Mouse (Mus musculus) intestine, embryonic 15.5 days (tissue): ENCODE data around the gene Tbx2. TPM values are rescaled to one million over a fixed set of nuclear protein-coding genes. Genes with fewer than 3 reads are reported as not detected.

ENCODE experiments used
- ATAC-seq: fragments of 200-750 bp; cut with Nextera tagmentation; 2 replicates; pipeline ENCODE4 v1.8.0; 2017; ENCODE audit warnings: moderate TSS enrichment, moderate library complexity
- H3K27ac ChIP-seq: fragments of 300-500 bp; sonication (generic); 2 replicates; pipeline ENCODE4 v1.5.1; 2015; ENCODE audit warnings: mild to moderate bottlenecking, inconsistent platforms
- H3K27me3 ChIP-seq: fragments of 300-500 bp; sonication (generic); replicated peaks from 2 replicates; pipeline ENCODE4 v1.6.1; 2015; ENCODE audit warnings: inconsistent platforms
- H3K36me3 ChIP-seq: fragments of 300-500 bp; sonication (generic); 2 replicates; pipeline ENCODE4 v1.6.1; 2015; ENCODE audit warnings: inconsistent platforms
- H3K4me1 ChIP-seq: fragments of 300-500 bp; sonication (generic); replicated peaks from 2 replicates; pipeline ENCODE4 v1.6.1; 2015; ENCODE audit warnings: inconsistent platforms
- H3K4me2 ChIP-seq: fragments of 300-500 bp; sonication (generic); replicated peaks from 2 replicates; pipeline ENCODE4 v1.6.1; 2015; ENCODE audit warnings: mild to moderate bottlenecking, inconsistent platforms
- H3K4me3 ChIP-seq: fragments of 300-500 bp; sonication (generic); replicated peaks from 2 replicates; pipeline ENCODE4 v1.5.1; 2015; ENCODE audit warnings: inconsistent platforms
- H3K9ac ChIP-seq: fragments of 300-500 bp; sonication (generic); 2 replicates; pipeline ENCODE4 v1.6.1; 2015; ENCODE audit warnings: inconsistent platforms
- H3K9me3 ChIP-seq: fragments of 300-500 bp; sonication (generic); 2 replicates; pipeline ENCODE4 v1.6.1; 2016; ENCODE audit warnings: inconsistent platforms
- WGBS: fragments of 180-500 bp; shearing (Covaris S2); methylation state at CpG from one replicate; pipeline ENCODE4 v1.1.7; 2015; 5-methylcytosine and 5-hydroxymethylcytosine counted together
- polyA plus RNA-seq: library from polyadenylated mRNA; unstranded; fragments of >200 nt; fragmentation: Nextera tagmentation; extraction: Ambion mirVana; gene quantifications from 2 replicates; pipeline ENCODE4 v1.2.1, GENCODE M21; 2015

Gene Tbx2
- polyA plus RNA-seq, 1 experiment from 2014 or later, result 5.6 TPM

- Histone ChIP-seq H3K4me2 (peak overlapping the region; percentile 94), H3K4me1 (peaks cover 29% of the 10 kb centered on the region), H3K9ac (peak overlapping the region; percentile 46), H3K27ac (no peak overlapping the region), H3K36me3 (no peaks in the 10 kb centered on the region), H3K9me3 (no peaks in the 10 kb centered on the region), H3K27me3 (peaks cover 90% of the 10 kb centered on the region), H3K4me3 (peak overlapping the region; percentile 59)
- no peak for ATAC-seq
- 19% methylated on average over 32 of the region's 32 CpGs for WGBS
These were observed 4.4 kb downstream of the Tbx2 start for GRCm38 (mm10) chr11:85836523-85837290.

- no peaks in the 10 kb centered on the region for H3K36me3 ChIP-seq
- peak overlapping the region; percentile 46 for H3K9ac ChIP-seq
- 14% methylated on average over 18 of the region's 18 CpGs for WGBS
- H3K9me3 ChIP-seq, result no peaks in the 10 kb centered on the region
- peaks cover 87% of the 10 kb centered on the region for H3K27me3 ChIP-seq
- no peak overlapping the region for H3K27ac ChIP-seq
- peak overlapping the region; percentile 94 for H3K4me2 ChIP-seq
- H3K4me1 ChIP-seq, result peaks cover 28% of the 10 kb centered on the region
- ATAC-seq, result no peak
- H3K4me3 ChIP-seq, result peak overlapping the region; percentile 59
These were observed 4.9 kb downstream of the Tbx2 start for GRCm38 (mm10) chr11:85837291-85837647.

- Histone ChIP-seq H3K36me3 (no peaks in the 10 kb centered on the region), H3K27ac (peak overlapping the region; percentile 34; the same call in 1 of the 2 replicates), H3K4me3 (peak overlapping the region; percentile 59), H3K27me3 (peaks cover 86% of the 10 kb centered on the region), H3K9me3 (no peaks in the 10 kb centered on the region), H3K4me1 (peaks cover 27% of the 10 kb centered on the region), H3K4me2 (peak overlapping the region; percentile 94), H3K9ac (peak overlapping the region; percentile 46)
- 7% methylated on average over 63 of the region's 67 CpGs for WGBS
- ATAC-seq, result no peak
These were observed 5.5 kb downstream of the Tbx2 start for GRCm38 (mm10) chr11:85837648-85838423.

- 37% methylated on average over 18 of the region's 20 CpGs for WGBS
- H3K27ac ChIP-seq, result 0 out of 2 replicates have a peak overlapping the region, but pooled peaks have one; percentile 34
- peaks cover 32% of the 10 kb centered on the region for H3K4me1 ChIP-seq
- H3K4me3 ChIP-seq, result peak overlapping the region; percentile 59
- peak overlapping the region; percentile 94 for H3K4me2 ChIP-seq
- ATAC-seq, result no peak
- no peaks in the 10 kb centered on the region for H3K36me3 ChIP-seq
- H3K9me3 ChIP-seq, result no peaks in the 10 kb centered on the region
- H3K9ac ChIP-seq, result peak overlapping the region; percentile 46
- H3K27me3 ChIP-seq, result peaks cover 84% of the 10 kb centered on the region
These were observed 6.3 kb downstream of the Tbx2 start for GRCm38 (mm10) chr11:85838424-85839257.

- 0 out of 2 replicates have a peak overlapping the region, but pooled peaks have one; percentile 23 for H3K27ac ChIP-seq
- peak overlapping the region; percentile 94 for H3K4me2 ChIP-seq
- H3K9me3 ChIP-seq, result no peaks in the 10 kb centered on the region
- peaks cover 77% of the 10 kb centered on the region for H3K27me3 ChIP-seq
- 53% methylated on average over 7 of the region's 7 CpGs for WGBS
- H3K4me1 ChIP-seq, result peaks cover 37% of the 10 kb centered on the region
- H3K9ac ChIP-seq, result peak overlapping the region; percentile 23
- H3K36me3 ChIP-seq, result no peaks in the 10 kb centered on the region
- H3K4me3 ChIP-seq, result peak overlapping the region; percentile 11
- no peak for ATAC-seq
These were observed 7.1 kb downstream of the Tbx2 start for GRCm38 (mm10) chr11:85839258-85840030.

- Histone ChIP-seq H3K9ac (peak overlapping the region; percentile 23), H3K4me1 (peaks cover 37% of the 10 kb centered on the region), H3K4me3 (peak overlapping the region; percentile 14), H3K27ac (peak overlapping the region; percentile 33; the same call in 1 of the 2 replicates), H3K9me3 (no peaks in the 10 kb centered on the region), H3K27me3 (peaks cover 69% of the 10 kb centered on the region), H3K4me2 (peak overlapping the region; percentile 94), H3K36me3 (no peaks in the 10 kb centered on the region)
- 31% methylated on average over 27 of the region's 27 CpGs for WGBS
- no peak for ATAC-seq
These were observed 7.9 kb downstream of the Tbx2 start for GRCm38 (mm10) chr11:85840031-85840802.

- WGBS, result 23% methylated on average over 21 of the region's 21 CpGs
- Histone ChIP-seq H3K27me3 (peaks cover 67% of the 10 kb centered on the region), H3K4me1 (peaks cover 37% of the 10 kb centered on the region)
These were observed 8.4 kb downstream of the Tbx2 start for GRCm38 (mm10) chr11:85840803-85841145.

GRCm38 (mm10) chr11:85841211-85841681, 8.9 kb downstream of the Tbx2 start:
- ATAC-seq, result no peak
- Histone ChIP-seq H3K27ac (no peak overlapping the region), H3K36me3 (no peaks in the 10 kb centered on the region), H3K9ac (no peak overlapping the region), H3K4me2 (peak overlapping the region; percentile 94), H3K9me3 (no peaks in the 10 kb centered on the region), H3K4me3 (peak overlapping the region; percentile 14; the same call in 1 of the 2 replicates), H3K4me1 (peaks cover 37% of the 10 kb centered on the region), H3K27me3 (peaks cover 65% of the 10 kb centered on the region)
- 30% methylated on average over 8 of the region's 8 CpGs for WGBS

More at GRCm38 (mm10) chr11:85840803-85841145, 8.4 kb downstream of the Tbx2 start:
- peak overlapping the region; percentile 94 for H3K4me2 ChIP-seq
- H3K36me3 ChIP-seq, result no peaks in the 10 kb centered on the region
- H3K9ac ChIP-seq, result peak overlapping the region; percentile 11
- ATAC-seq, result no peak
- H3K4me3 ChIP-seq, result peak overlapping the region; percentile 14
- peak overlapping the region; percentile 33; the same call in 1 of the 2 replicates for H3K27ac ChIP-seq
- no peaks in the 10 kb centered on the region for H3K9me3 ChIP-seq

GRCm38 (mm10) chr11:85841980-85842379, 9.6 kb downstream of the Tbx2 start:
- H3K9ac ChIP-seq, result peak overlapping the region; percentile 33; the same call in 1 of the 2 replicates
- H3K27ac ChIP-seq, result peak overlapping the region; percentile 42; the same call in 1 of the 2 replicates
- no peaks in the 10 kb centered on the region for H3K9me3 ChIP-seq
- H3K27me3 ChIP-seq, result peaks cover 58% of the 10 kb centered on the region
- H3K4me2 ChIP-seq, result peak overlapping the region; percentile 94
- peak overlapping the region; percentile 38 for H3K4me3 ChIP-seq
- ATAC-seq, result peak; percentile 39
- peaks cover 37% of the 10 kb centered on the region for H3K4me1 ChIP-seq
- WGBS, result under 1% methylated on average over 32 of the region's 32 CpGs
- H3K36me3 ChIP-seq, result no peaks in the 10 kb centered on the region

GRCm38 (mm10) chr11:85842596-85843346, 10.4 kb downstream of the Tbx2 start:
- no peak for ATAC-seq
- H3K4me1 ChIP-seq, result peaks cover 35% of the 10 kb centered on the region
- H3K9ac ChIP-seq, result peak overlapping the region; percentile 39; the same call in 1 of the 2 replicates
- no peaks in the 10 kb centered on the region for H3K9me3 ChIP-seq
- H3K27me3 ChIP-seq, result peaks cover 50% of the 10 kb centered on the region
- H3K4me3 ChIP-seq, result peak overlapping the region; percentile 48
- H3K4me2 ChIP-seq, result peak overlapping the region; percentile 83
- no peaks in the 10 kb centered on the region for H3K36me3 ChIP-seq
- 11% methylated on average over 24 of the region's 24 CpGs for WGBS
- H3K27ac ChIP-seq, result no peak overlapping the region; the same call in 1 of the 2 replicates
